Mouse (Mus musculus): ENCODE results near the gene Zfp688.
A peak's percentile ranks its signal among the peaks of the same experiment; 100 is the strongest.
"Not testable (repeated sequence)": the region's sequence is repeated elsewhere in the genome, so short reads cannot be mapped to it uniquely, and the experiment has no call there.

Zfp688 gene

GRCm38 (mm10) chr7:127421388-127422191 lies at the start of gene Zfp688:
TSS of gene Zfp688 (minus strand) at chr7:127422068.
- peak; percentile 89 to 92 for DNase-seq

GRCm38 (mm10) chr7:127471646-127472010 lies 49.8 kb upstream of the Zfp688 start:
- peak in 1 of 2 experiments; percentile 52 for DNase-seq

GRCm38 (mm10) chr7:127470743-127471645 lies 49.1 kb upstream of the Zfp688 start:
- DNase-seq = peak; percentile 89 to 90

GRCm38 (mm10) chr7:127470011-127470715 lies 48.3 kb upstream of the Zfp688 start:
- peak in 1 of 2 experiments; percentile 45 for DNase-seq

GRCm38 (mm10) chr7:127466606-127467005 lies 44.7 kb upstream of the Zfp688 start:
- no peak for DNase-seq

GRCm38 (mm10) chr7:127465670-127466069 lies 43.8 kb upstream of the Zfp688 start:
- DNase-seq = not testable (repeated sequence)

GRCm38 (mm10) chr7:127465191-127465590 lies 43.3 kb upstream of the Zfp688 start:
- DNase-seq = no peak

GRCm38 (mm10) chr7:127459311-127459710 lies 37.4 kb upstream of the Zfp688 start, which contains the start of gene Prr14:
TSS of gene Prr14 (plus strand) at chr7:127459611.
- DNase-seq = not testable (repeated sequence)

GRCm38 (mm10) chr7:127458371-127459122 lies 36.7 kb upstream of the Zfp688 start:
- not testable (repeated sequence) for DNase-seq

- no peak for DNase-seq
Observed at GRCm38 (mm10) chr7:127454905-127455304, 33.0 kb upstream of the Zfp688 start.

GRCm38 (mm10) chr7:127453056-127453455 lies 31.2 kb upstream of the Zfp688 start:
- DNase-seq = no peak

GRCm38 (mm10) chr7:127449966-127450365 lies 28.1 kb upstream of the Zfp688 start:
- DNase-seq = no peak

GRCm38 (mm10) chr7:127448521-127449300 lies 26.8 kb upstream of the Zfp688 start, which contains the start of gene Zfp689:
TSS of gene Zfp689 (minus strand) at chr7:127449158.
- DNase-seq = peak; percentile 90 to 98

- DNase-seq = no peak
Observed at GRCm38 (mm10) chr7:127443976-127444375, 22.1 kb upstream of the Zfp688 start.

GRCm38 (mm10) chr7:127437724-127438123 lies 15.9 kb upstream of the Zfp688 start:
- DNase-seq = no peak

GRCm38 (mm10) chr7:127435206-127435605 lies 13.3 kb upstream of the Zfp688 start:
- no peak for DNase-seq

- no peak for DNase-seq
Observed at GRCm38 (mm10) chr7:127426354-127426753, 4.5 kb upstream of the Zfp688 start.

GRCm38 (mm10) chr7:127425911-127426310 lies 4.0 kb upstream of the Zfp688 start:
- DNase-seq = no peak

- DNase-seq = no peak
Observed at GRCm38 (mm10) chr7:127425291-127425690, 3.4 kb upstream of the Zfp688 start.

- DNase-seq = peak; percentile 46 to 56
Observed at GRCm38 (mm10) chr7:127422247-127422646, 379 bp upstream of the Zfp688 start.

GRCm38 (mm10) chr7:127411418-127411817 lies 10.4 kb downstream of the Zfp688 start:
- no peak for DNase-seq
